Mouse (Mus musculus) gastrocnemius, adult 18-20 months (tissue): ENCODE results near the gene Hoxd9. TPM values are rescaled to one million over a fixed set of nuclear protein-coding genes. Genes with fewer than 3 reads are reported as not detected.

Experiments used
- DNase-seq: peaks from one replicate; pipeline ENCODE4 v3.0.0; 2021; ENCODE audit warnings: low spot score
- total RNA-seq, 2 experiments: library from RNA; stranded (reverse); gene quantifications; 2 replicates each; pipeline ENCODE4 v1.2.3; 2021

Gene Hoxd9
- total RNA-seq, 2 experiments from 2014 or later = 17.0 to 18.1 TPM

DNA sequence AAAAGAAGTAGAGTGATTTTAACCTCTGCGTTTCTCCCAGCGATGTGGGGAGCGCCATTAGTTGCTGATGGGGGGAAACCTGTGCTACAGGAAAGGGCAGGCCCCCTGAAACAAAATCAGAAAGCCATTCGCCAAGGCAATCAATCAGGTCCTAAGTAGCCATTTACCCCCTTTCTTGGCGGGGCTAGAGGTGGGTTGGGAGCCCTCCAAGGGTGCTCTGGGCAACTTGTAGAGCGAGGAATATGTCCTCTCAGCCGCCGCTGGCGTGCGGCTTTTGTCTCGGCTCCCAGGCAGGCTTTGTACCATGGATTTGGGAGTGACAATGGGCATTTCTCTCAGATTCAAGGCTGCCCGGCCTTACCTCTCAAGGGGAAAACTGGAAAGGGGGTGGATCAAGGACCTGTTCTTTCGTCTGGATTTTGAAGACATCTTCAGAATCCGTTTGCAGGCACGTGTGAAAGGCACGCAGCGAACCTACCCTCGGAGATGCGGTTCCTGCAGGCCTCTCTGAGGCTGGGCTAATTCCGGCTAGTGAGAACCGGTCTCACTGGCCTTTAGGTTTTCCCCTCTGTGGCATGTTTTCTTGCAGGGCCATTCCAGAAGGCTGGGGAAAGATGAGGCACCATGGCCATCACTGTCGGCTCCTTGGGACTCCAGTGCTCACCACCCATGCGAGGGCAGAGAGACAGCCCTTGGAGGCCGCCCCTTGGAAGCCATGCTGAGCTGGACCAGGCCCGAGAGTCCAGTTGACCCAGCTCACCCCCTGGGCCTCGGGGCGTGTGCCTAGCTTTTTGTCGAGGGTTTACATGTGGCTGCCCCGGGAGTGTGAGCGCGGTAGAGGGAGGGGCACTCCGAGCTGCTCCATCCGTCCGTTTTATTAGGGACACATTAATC is 838 bp upstream of the Hoxd9 start:
- DNase-seq = no peak

GRCm38 (mm10) chr2:74698201-74699052 is 900 bp downstream of the Hoxd9 start:
- peak; percentile 60 for DNase-seq

GRCm38 (mm10) chr2:74699053-74699430 is 1.5 kb downstream of the Hoxd9 start:
- no peak for DNase-seq

- no peak for DNase-seq
Measured at GRCm38 (mm10) chr2:74699664-74700545, 2.4 kb downstream of the Hoxd9 start.

DNA sequence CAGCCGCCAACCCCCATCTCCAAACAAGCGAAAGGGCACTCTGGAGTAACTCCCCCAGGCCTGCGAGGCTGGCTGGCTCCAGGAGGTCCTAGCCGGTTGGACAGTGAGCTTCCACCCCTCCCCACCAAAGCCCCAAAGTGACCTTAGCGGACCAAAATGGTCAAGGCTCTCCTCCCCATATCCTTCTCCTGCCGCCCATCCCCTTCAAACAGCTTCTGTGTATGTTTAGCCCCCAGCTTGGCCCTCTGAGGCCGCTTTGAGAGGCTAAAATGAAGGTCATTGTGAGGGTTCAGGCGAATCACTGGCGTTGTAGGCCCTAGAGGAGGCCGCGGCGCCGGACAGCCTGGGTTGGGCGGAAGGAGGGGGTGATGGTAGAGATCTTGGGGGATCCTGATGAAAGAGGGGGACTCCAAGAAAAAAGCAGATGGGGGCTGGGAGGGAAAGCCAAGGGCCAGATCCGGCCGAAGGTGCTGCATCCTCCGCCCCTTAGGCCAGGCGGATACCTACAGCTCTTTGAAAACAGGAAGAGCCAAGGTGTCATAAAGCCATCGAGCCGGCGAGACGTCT is 3.1 kb downstream of the Hoxd9 start:
- no peak for DNase-seq

DNA sequence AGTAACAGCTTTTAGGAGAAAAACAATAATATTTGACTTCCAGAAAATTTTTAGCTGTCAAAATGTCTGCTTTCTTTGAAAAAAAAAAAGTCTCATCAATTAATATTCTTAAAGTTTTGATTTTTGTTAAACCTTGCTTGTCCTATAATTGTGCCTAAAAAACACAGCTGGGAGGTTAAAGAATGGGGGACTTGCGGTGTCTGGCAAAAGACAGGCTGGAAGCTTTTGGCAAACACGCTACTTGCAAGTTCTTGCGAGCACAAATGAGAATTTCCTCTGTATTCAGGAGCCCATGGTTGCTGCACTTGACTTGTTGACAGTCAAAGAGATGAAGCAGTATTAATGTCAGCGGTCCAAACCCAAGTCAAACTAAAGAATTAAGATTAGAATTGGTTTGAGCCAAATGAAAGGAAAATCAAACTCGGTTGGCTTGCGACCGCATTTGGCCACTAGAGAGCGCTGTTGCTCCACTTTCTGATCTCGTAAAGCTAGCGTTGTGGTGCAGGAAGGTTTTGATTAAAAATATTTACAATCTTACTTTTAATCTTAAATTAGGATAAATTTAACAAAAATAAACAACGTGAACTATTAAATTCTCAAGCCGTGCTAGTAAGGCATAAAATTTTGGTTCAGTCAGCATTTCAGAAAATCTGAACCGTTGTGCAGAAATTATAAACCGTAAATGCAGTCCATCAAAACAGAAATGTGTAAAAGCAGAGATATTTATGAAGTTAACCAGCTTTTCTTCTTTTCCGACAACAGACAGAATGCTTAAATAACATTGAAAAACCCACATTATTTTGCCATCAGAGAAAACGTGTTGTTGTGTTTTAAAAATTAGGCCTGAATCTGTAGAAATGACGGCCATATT is 4.7 kb downstream of the Hoxd9 start:
- peak; percentile 77 for DNase-seq

DNA sequence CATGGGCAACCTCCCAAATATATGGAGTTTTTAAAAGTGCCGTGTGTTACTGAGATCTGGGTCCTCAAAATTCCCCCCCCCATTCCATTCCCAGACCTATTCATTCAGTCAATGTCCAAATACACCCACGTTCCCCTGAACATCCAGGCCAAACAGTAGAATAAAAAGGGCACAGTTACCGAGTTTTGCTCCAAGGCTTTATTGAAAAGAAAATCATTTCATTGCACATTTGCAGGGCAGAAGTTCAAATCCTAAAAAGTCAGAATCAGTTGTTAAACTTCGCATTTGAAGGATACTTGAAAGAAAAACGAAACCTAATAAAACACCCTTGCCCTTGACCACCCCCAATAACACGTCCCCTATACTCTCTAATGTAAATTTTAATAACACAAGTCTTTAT is 5.3 kb downstream of the Hoxd9 start:
- DNase-seq = no peak

DNA sequence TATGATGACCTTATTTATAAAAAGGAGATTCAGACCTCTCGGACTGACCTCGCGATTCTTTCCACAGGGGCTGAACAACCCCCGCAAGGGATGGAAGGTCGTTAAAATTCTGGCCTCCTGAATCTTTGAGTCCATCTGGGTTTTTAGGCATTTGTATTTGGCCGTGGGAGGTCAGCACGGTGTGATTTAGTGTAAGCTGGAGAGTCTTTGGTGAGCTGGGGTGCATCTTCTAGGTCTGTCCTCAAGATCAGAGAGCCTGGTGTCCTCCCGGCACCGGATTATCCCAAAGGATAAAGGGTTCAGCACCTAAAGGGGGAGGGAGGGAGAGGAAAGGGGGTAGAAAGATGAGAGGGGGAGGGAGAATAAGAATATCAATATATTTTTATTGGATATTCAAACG is 5.8 kb downstream of the Hoxd9 start:
- DNase-seq = no peak

- DNase-seq = no peak
Measured at GRCm38 (mm10) chr2:74703720-74704392, 6.3 kb downstream of the Hoxd9 start.

DNA sequence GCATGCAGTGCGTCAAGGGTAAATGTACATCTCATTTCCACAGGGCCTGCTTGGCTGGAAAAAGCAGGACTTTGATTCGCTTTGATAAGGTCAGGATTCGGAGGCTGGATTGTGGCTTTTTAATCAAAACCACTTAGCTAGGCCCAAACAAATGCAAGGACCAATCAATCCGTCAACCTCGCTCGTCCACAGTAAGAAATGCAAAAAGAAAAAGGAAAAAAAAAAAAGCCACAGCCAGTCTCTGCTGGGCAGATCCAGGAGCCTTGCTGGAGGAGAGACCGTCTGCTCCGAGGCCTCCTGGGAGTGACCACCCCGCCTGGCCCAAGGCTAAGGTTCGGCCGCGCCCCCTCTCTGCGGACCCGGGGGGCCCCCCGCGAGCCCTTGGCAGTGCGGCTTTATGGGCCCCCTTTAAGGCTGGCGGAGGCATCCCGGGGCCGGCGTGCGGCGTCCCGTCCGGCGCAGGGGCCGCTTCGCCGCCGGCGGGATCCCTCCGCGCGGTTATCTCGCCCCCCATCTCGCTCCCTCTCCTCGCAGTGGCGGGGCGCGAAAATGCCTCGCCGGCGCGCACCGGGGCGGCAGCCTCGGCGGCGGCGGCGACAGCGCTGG is 7.0 kb downstream of the Hoxd9 start, which contains the start of gene Hoxd8:
Hoxd8 (plus strand) TSS at position 223 of the 606 bp plus-strand sequence.
- peak; percentile 59 for DNase-seq

DNA sequence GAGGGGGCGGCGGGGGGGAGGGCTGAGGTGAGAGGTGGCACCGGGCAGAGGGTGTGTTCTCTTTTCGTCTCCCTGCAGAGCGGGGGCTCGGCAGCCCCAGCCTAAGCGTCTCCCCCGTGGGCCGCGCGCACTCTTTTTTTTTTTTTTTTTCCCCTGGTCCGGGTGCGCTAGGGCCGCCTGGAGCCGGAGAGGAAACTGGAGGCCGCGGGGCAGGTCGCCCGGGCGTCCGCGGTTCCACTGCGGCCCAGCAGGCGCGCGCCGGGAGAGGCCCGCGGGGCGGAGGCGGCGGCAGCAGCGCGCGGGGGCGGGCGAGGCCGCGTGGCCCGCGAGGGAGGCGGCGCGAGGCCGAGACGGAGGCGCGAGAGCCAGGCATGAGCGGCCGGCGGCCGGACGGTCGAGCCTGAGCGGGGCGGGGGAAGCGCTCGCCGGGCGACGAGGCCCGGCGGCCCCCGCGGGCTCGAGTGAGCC is 7.5 kb downstream of the Hoxd9 start:
- DNase-seq = no peak

DNA sequence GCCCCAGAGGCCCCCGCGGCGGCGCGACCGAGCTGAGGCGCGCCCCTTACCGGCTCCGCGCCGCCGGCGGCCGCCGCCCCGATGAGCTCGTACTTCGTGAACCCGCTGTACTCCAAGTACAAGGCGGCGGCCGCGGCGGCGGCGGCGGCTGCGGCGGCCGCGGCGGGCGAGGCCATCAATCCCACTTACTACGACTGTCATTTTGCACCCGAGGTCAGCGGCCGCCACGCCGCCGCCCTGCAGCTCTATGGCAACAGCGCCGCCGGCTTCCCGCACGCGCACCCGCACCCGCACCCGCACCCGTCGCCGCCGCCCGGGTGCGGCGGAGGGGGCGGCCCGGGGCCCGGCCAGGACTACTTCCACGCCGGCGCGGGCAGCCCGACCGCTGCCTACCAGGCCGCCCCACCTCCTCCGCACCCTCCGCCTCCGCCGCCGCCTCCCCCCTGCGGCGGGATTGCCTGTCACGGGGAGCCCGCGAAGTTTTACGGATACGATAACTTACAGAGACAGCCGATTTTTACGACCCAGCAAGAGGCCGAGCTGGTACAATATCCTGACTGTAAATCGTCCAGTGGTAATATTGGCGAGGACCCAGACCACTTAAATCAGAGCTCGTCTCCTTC is 8.1 kb downstream of the Hoxd9 start:
- peak; percentile 52 for DNase-seq

DNA sequence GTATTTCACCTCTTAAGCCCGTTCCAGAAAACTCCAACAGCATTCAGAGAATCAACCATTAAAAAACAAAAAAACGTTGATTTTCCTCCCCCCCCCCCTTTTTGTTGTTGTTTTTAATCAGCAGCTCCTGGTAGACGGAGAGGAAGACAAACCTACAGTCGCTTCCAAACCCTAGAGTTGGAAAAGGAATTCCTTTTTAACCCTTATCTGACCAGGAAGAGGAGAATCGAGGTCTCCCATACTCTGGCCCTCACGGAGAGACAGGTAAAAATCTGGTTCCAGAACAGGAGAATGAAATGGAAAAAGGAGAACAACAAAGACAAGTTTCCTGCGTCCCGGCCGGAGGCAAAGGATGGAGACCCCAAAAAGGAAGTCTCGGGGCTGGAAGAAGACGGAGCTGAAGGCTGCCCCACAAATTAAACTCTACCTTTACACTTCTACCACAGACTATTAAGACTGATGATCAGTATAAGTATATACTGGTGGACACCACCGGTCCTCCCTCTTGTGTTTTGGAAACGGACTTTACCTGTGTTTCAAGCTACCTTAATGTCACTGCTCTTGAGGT is 8.9 kb downstream of the Hoxd9 start:
- DNase-seq = no peak

DNA sequence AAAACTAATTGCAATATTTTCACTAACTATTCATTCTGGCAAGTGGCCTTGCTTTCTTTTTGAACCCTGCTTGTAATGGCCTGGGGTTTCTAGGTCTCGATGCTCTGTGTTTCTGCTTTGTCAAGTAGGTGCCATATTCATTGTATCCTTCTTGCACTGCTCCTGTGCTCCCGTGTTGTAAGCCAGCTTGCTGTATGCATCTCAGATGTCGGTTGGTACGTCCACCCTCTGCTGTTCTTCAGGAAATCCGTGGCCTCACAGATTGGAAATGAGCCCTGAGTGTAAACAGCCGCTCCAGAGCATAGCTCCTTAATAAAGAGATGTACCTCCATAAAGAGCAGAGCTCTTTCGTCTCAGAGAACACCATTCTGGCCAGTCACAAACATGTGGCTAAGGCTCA is 10.1 kb downstream of the Hoxd9 start:
- DNase-seq = no peak

- DNase-seq = no peak
Measured at GRCm38 (mm10) chr2:74708676-74709075, 11.1 kb downstream of the Hoxd9 start.

- DNase-seq = no peak
Measured at GRCm38 (mm10) chr2:74709465-74710419, 12.2 kb downstream of the Hoxd9 start.
